Mouse (Mus musculus) kidney, postnatal 25 days (tissue): ENCODE data around the gene Tnrc18.
A peak's percentile ranks its signal among the peaks of the same experiment; 100 is the strongest.

Experiments used
- DNase-seq, 2 experiments: peaks; one replicate each; pipeline ENCODE4 v3.0.0; 2021; ENCODE audit warnings: mixed read lengths in 2 of 2

Gene Tnrc18

GRCm38 (mm10) chr5:142807661-142808060 lies 9.8 kb downstream of the Tnrc18 start:
- DNase-seq: peak in 1 of 2 experiments; percentile 31

- no peak for DNase-seq
Measured at GRCm38 (mm10) chr5:142803746-142804145, 13.7 kb downstream of the Tnrc18 start.

GRCm38 (mm10) chr5:142802884-142803283 lies 14.6 kb downstream of the Tnrc18 start:
- DNase-seq: no peak

GRCm38 (mm10) chr5:142801977-142802376 lies 15.5 kb downstream of the Tnrc18 start:
- DNase-seq: no peak

GRCm38 (mm10) chr5:142800656-142801055 lies 16.8 kb downstream of the Tnrc18 start:
- DNase-seq: no peak

GRCm38 (mm10) chr5:142800198-142800597 lies 17.3 kb downstream of the Tnrc18 start:
- DNase-seq: no peak

- DNase-seq: no peak
Measured at GRCm38 (mm10) chr5:142799259-142799658, 18.2 kb downstream of the Tnrc18 start.

GRCm38 (mm10) chr5:142798190-142798589 lies 19.3 kb downstream of the Tnrc18 start:
- no peak for DNase-seq

- DNase-seq: peak; percentile 65 to 71
Measured at GRCm38 (mm10) chr5:142797620-142798019, 19.8 kb downstream of the Tnrc18 start.

- no peak for DNase-seq
Measured at GRCm38 (mm10) chr5:142796921-142797320, 20.5 kb downstream of the Tnrc18 start.

GRCm38 (mm10) chr5:142794582-142794981 lies 22.9 kb downstream of the Tnrc18 start:
- peak; percentile 17 to 68 for DNase-seq

GRCm38 (mm10) chr5:142794161-142794560 lies 23.3 kb downstream of the Tnrc18 start:
- no peak for DNase-seq

- DNase-seq: no peak
Measured at GRCm38 (mm10) chr5:142792594-142792993, 24.9 kb downstream of the Tnrc18 start.

GRCm38 (mm10) chr5:142788279-142788678 lies 29.2 kb downstream of the Tnrc18 start:
- DNase-seq: peak; percentile 53 to 76

GRCm38 (mm10) chr5:142787304-142787905 lies 30.1 kb downstream of the Tnrc18 start:
- no peak for DNase-seq

- no peak for DNase-seq
Measured at GRCm38 (mm10) chr5:142786709-142787108, 30.8 kb downstream of the Tnrc18 start.

- no peak for DNase-seq
Measured at GRCm38 (mm10) chr5:142786215-142786614, 31.2 kb downstream of the Tnrc18 start.

- peak in 1 of 2 experiments; percentile 14 for DNase-seq
Measured at GRCm38 (mm10) chr5:142783142-142783540, 34.3 kb downstream of the Tnrc18 start.

- DNase-seq: no peak
Measured at GRCm38 (mm10) chr5:142782459-142783141, 34.9 kb downstream of the Tnrc18 start.

GRCm38 (mm10) chr5:142780579-142780978 lies 36.9 kb downstream of the Tnrc18 start:
- no peak for DNase-seq

- no peak for DNase-seq
Measured at GRCm38 (mm10) chr5:142778871-142779270, 38.6 kb downstream of the Tnrc18 start.

GRCm38 (mm10) chr5:142778135-142778534 lies 39.3 kb downstream of the Tnrc18 start:
- no peak for DNase-seq

GRCm38 (mm10) chr5:142776080-142776479 lies 41.4 kb downstream of the Tnrc18 start:
- no peak for DNase-seq

GRCm38 (mm10) chr5:142774771-142775170 lies 42.7 kb downstream of the Tnrc18 start:
- no peak for DNase-seq

- no peak for DNase-seq
Measured at GRCm38 (mm10) chr5:142771964-142772363, 45.5 kb downstream of the Tnrc18 start.
